Mouse (Mus musculus) intestine, embryonic 14.5 days (tissue): ENCODE measurements around the gene Fabp1. TPM values are rescaled to one million over a fixed set of nuclear protein-coding genes. Genes with fewer than 3 reads are reported as not detected.

Experiments
- ATAC-seq: fragments of 200-750 bp; cut with Nextera tagmentation; replicated peaks from 2 replicates; pipeline ENCODE4 v1.8.0; 2017; ENCODE audit warnings: low read depth, moderate number of reproducible peaks, moderate TSS enrichment, moderate library complexity; ENCODE audit not compliant: low FRiP score, low TSS enrichment
- DNase-seq: peaks from one replicate; pipeline ENCODE4 v3.0.0-alpha.2; 2018; ENCODE audit warnings: low spot score
- H3K27ac ChIP-seq: fragments of 300-500 bp; sonication (generic); 2 replicates; pipeline ENCODE4 v1.5.1; 2014; ENCODE audit warnings: low read depth, mild to moderate bottlenecking, control low read depth
- H3K27me3 ChIP-seq: fragments of 300-500 bp; sonication (generic); replicated peaks from 2 replicates; pipeline ENCODE4 v1.6.1; 2014; ENCODE audit warnings: low read length, control low read depth; ENCODE audit not compliant: control insufficient read depth, insufficient read depth
- H3K36me3 ChIP-seq: fragments of 300-500 bp; sonication (generic); 2 replicates; pipeline ENCODE4 v1.6.1; 2014; ENCODE audit warnings: low read length, control low read depth; ENCODE audit not compliant: control insufficient read depth, insufficient read depth
- H3K4me1 ChIP-seq: fragments of 300-500 bp; sonication (generic); replicated peaks from 2 replicates; pipeline ENCODE4 v1.6.1; 2014; ENCODE audit warnings: low read length, control low read depth, mixed read lengths; ENCODE audit not compliant: control insufficient read depth, insufficient read depth
- H3K4me2 ChIP-seq: fragments of 300-500 bp; sonication (generic); 2 replicates; pipeline ENCODE4 v1.6.1; 2014; ENCODE audit warnings: low read length
- H3K4me3 ChIP-seq: fragments of 300-500 bp; sonication (generic); 2 replicates; pipeline ENCODE4 v1.5.1; 2014; ENCODE audit warnings: low read depth, low read length, control low read depth, mixed read lengths
- H3K9ac ChIP-seq: fragments of 300-500 bp; sonication (generic); 2 replicates; pipeline ENCODE4 v1.6.1; 2014; ENCODE audit warnings: mild to moderate bottlenecking, low read length
- H3K9me3 ChIP-seq: fragments of 300-500 bp; sonication (generic); 2 replicates; pipeline ENCODE4 v1.6.1; 2016; ENCODE audit warnings: low read length, control low read depth; ENCODE audit not compliant: control insufficient read depth
- WGBS: fragments of 180-500 bp; shearing (Covaris S2); extraction: QIAGEN DNeasy Blood & Tissue Kit; methylation state at CpG from one replicate; pipeline ENCODE4 v1.1.7; 2014; 5-methylcytosine and 5-hydroxymethylcytosine counted together
- polyA plus RNA-seq: library from polyadenylated mRNA; unstranded; fragments of >200 nt; fragmentation: Nextera tagmentation; extraction: Ambion mirVana; gene quantifications from 2 replicates; pipeline ENCODE4 v1.2.1, GENCODE M21; 2014

Fabp1 gene
- 97.8 and 153 TPM in 2 replicates for polyA plus RNA-seq

DNA sequence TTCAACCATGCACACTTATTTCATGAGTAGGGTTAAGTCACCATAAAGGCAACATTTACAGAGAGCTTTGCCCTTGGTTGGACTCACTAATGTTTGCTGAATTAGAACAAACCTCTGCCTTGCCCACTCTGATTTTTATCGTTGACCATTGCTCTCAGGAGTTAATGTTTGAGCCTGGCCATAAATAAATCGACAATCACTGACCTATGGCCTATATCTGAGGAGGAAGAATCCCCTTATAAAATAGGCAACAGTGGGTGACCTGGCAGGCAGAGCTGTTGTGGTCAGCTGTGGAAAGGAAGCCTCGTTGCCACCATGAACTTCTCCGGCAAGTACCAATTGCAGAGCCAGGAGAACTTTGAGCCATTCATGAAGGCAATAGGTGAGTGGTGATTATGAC, at the start of gene Fabp1:
Gene Fabp1, plus strand, starts transcription at position 216 of the 400 bp plus-strand sequence.
- Histone ChIP-seq H3K9me3 (no peaks in the 10 kb centered on the region), H3K4me3 (no peak within 1 kb of the TSS), H3K36me3 (no peaks in the 10 kb centered on the region), H3K4me2 (no peak within 1 kb of the TSS), H3K4me1 (no peaks in the 10 kb centered on the region), H3K27ac (no peak within 1 kb of the TSS), H3K27me3 (no peaks in the 10 kb centered on the region), H3K9ac (no peak within 1 kb of the TSS)
- 59% methylated on average over 4 of the region's 4 CpGs for WGBS
- no peak for ATAC-seq
- DNase-seq, result peak; percentile 47

DNA sequence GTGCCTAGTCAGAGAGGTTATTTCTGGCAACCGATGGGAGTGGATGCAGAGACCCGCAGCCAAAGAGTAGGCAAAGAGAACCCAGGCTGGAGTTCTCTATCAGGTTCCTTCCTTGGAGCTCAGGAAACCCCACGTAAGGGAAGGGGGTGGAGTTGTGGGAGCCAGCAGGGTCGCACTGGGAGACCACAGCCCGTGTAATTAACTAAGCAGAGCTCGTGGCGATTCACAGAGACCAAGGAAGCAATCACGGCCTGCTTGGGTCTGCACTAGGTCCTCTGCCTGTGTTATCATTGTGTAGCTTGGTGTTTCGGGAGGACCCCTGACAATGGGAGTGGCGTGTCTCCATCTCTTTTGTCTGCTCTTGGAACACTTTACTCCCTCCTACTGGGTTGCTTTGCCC, 48.5 kb upstream of the Fabp1 start:
- Histone ChIP-seq H3K9ac (no peak overlapping the region), H3K4me2 (no peak overlapping the region), H3K9me3 (no peaks in the 10 kb centered on the region), H3K4me1 (no peaks in the 10 kb centered on the region), H3K4me3 (no peak overlapping the region), H3K27me3 (no peaks in the 10 kb centered on the region), H3K27ac (no peak overlapping the region), H3K36me3 (no peaks in the 10 kb centered on the region)
- no peak for DNase-seq
- 56% methylated on average over 10 of the region's 10 CpGs for WGBS
- ATAC-seq, result no peak

- WGBS, result 85% methylated on average over 4 of the region's 4 CpGs
- no peak overlapping the region for H3K9ac ChIP-seq
- no peaks in the 10 kb centered on the region for H3K4me1 ChIP-seq
These were observed 46.1 kb upstream of the Fabp1 start for GRCm38 (mm10) chr6:71153486-71153885.

GRCm38 (mm10) chr6:71154861-71155260, 44.8 kb upstream of the Fabp1 start:
- DNase-seq (no peak), ATAC-seq (no peak)
- Histone ChIP-seq H3K27me3 (no peaks in the 10 kb centered on the region), H3K27ac (no peak overlapping the region), H3K4me2 (no peak overlapping the region), H3K4me1 (no peaks in the 10 kb centered on the region), H3K4me3 (no peak overlapping the region), H3K9ac (no peak overlapping the region), H3K9me3 (no peaks in the 10 kb centered on the region), H3K36me3 (no peaks in the 10 kb centered on the region)
- WGBS, result 85% methylated on average over 6 of the region's 6 CpGs

More at GRCm38 (mm10) chr6:71153486-71153885, 46.1 kb upstream of the Fabp1 start:
- Histone ChIP-seq H3K27ac (no peak overlapping the region), H3K36me3 (no peaks in the 10 kb centered on the region), H3K9me3 (no peaks in the 10 kb centered on the region), H3K27me3 (no peaks in the 10 kb centered on the region), H3K4me3 (no peak overlapping the region), H3K4me2 (no peak overlapping the region)
- ATAC-seq, result no peak
- no peak for DNase-seq

- H3K27ac ChIP-seq, result no peak overlapping the region
- 82% methylated on average over 5 of the region's 5 CpGs for WGBS
These were observed 42.8 kb upstream of the Fabp1 start for GRCm38 (mm10) chr6:71156674-71157326.

GRCm38 (mm10) chr6:71161290-71161689, 38.3 kb upstream of the Fabp1 start:
- Histone ChIP-seq H3K4me3 (no peak overlapping the region), H3K36me3 (no peaks in the 10 kb centered on the region), H3K27ac (no peak overlapping the region), H3K4me1 (no peaks in the 10 kb centered on the region), H3K27me3 (no peaks in the 10 kb centered on the region), H3K9me3 (no peaks in the 10 kb centered on the region), H3K9ac (no peak overlapping the region), H3K4me2 (no peak overlapping the region)
- ATAC-seq (no peak), DNase-seq (no peak)
- 65% methylated on average over 7 of the region's 7 CpGs for WGBS

More at GRCm38 (mm10) chr6:71156674-71157326, 42.8 kb upstream of the Fabp1 start:
- DNase-seq, result no peak
- Histone ChIP-seq H3K4me2 (no peak overlapping the region), H3K36me3 (no peaks in the 10 kb centered on the region), H3K27me3 (no peaks in the 10 kb centered on the region), H3K9me3 (no peaks in the 10 kb centered on the region), H3K4me1 (no peaks in the 10 kb centered on the region), H3K4me3 (no peak overlapping the region), H3K9ac (no peak overlapping the region)
- no peak for ATAC-seq

GRCm38 (mm10) chr6:71162269-71162668, 37.4 kb upstream of the Fabp1 start:
- ATAC-seq (no peak), DNase-seq (no peak)
- 72% methylated on average over 4 of the region's 4 CpGs for WGBS
- H3K4me2 ChIP-seq, result no peak overlapping the region
- H3K27me3 ChIP-seq, result no peaks in the 10 kb centered on the region
- H3K4me1 ChIP-seq, result no peaks in the 10 kb centered on the region
- no peak overlapping the region for H3K4me3 ChIP-seq
- H3K36me3 ChIP-seq, result no peaks in the 10 kb centered on the region
- H3K9me3 ChIP-seq, result no peaks in the 10 kb centered on the region
- no peak overlapping the region for H3K9ac ChIP-seq
- no peak overlapping the region for H3K27ac ChIP-seq

DNA sequence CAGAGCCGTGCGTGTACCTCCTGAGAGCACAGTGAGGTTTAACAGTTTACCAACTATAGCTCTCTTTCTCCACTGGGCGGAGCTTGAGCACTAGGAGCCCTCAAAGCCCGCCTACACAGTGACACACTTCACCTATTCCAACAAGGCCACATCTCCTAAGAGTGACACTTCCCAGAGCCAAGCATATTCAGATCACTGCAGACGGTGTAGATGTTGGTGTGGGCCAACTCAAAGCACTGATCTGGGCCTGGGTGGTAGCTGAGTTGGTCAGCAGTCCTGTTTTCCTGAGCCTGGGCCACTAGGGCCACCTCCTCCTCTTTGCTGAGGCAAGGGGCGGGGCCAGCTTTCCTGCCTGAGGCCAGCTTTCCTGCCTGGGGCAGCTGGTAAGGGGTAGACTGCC, 35.2 kb upstream of the Fabp1 start:
- Histone ChIP-seq H3K4me2 (no peak overlapping the region), H3K27me3 (no peaks in the 10 kb centered on the region), H3K9me3 (no peaks in the 10 kb centered on the region), H3K4me1 (no peaks in the 10 kb centered on the region), H3K9ac (no peak overlapping the region), H3K4me3 (no peak overlapping the region), H3K36me3 (no peaks in the 10 kb centered on the region), H3K27ac (no peak overlapping the region)
- WGBS, result 32% methylated on average over 6 of the region's 6 CpGs
- DNase-seq, result no peak
- no peak; the same call in 1 of the 2 replicates for ATAC-seq

DNA sequence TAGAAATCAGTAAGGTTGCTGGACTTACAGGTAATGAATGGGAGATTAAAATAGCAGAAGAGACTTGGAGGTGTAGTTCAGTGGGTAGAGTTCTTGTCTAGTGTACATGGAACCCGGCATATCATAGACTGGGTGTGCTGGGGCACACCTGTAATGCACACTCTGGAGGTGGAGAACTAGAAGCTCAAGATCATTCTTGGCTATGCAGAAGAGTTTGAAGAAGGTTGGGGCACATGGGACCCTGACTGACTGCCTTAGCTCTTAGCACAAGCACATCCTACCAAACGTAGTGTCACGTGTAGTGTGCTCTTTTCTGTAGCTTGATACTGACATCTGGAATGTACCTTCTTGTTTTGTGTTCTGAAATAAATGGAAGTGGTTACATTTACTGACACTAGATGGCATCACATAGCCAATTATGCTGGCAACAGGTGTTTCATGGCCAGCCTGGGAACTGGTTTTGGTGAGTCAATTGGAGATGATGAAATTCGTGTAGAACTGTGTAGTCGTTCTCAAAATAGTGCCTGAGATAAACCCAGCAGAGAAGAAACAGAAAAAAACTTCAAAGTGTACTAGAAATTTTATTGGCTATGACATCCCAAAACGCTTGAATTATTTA, 33.0 kb upstream of the Fabp1 start:
- DNase-seq (no peak), ATAC-seq (peak; percentile 77)
- no peak overlapping the region for H3K9ac ChIP-seq
- H3K4me1 ChIP-seq, result no peaks in the 10 kb centered on the region
- no peaks in the 10 kb centered on the region for H3K27me3 ChIP-seq
- H3K9me3 ChIP-seq, result no peaks in the 10 kb centered on the region
- H3K36me3 ChIP-seq, result no peaks in the 10 kb centered on the region
- H3K4me2 ChIP-seq, result no peak overlapping the region
- H3K4me3 ChIP-seq, result no peak overlapping the region
- WGBS, result 32% methylated on average over 6 of the region's 6 CpGs
- no peak overlapping the region for H3K27ac ChIP-seq
